Mouse (Mus musculus) forebrain, embryonic 15.5 days (tissue): ENCODE results near the gene Cox19. TPM values are rescaled to one million over a fixed set of nuclear protein-coding genes. Genes with fewer than 3 reads are reported as not detected.

Source experiments
- ATAC-seq: fragments of 200-750 bp; cut with Nextera tagmentation; replicated peaks from 2 replicates; pipeline ENCODE4 v1.8.0; 2017; ENCODE audit warnings: mild to moderate bottlenecking, moderate TSS enrichment, moderate library complexity
- H3K27ac ChIP-seq: fragments of 300-500 bp; sonication (generic); replicated peaks from 2 replicates; pipeline ENCODE4 v1.5.1; 2015; ENCODE audit warnings: mild to moderate bottlenecking, inconsistent platforms
- H3K27me3 ChIP-seq: fragments of 300-500 bp; sonication (generic); 2 replicates; pipeline ENCODE4 v1.6.1; 2015; ENCODE audit warnings: inconsistent platforms
- H3K36me3 ChIP-seq: fragments of 300-500 bp; sonication (generic); 2 replicates; pipeline ENCODE4 v1.6.1; 2015; ENCODE audit warnings: mild to moderate bottlenecking, inconsistent platforms
- H3K4me1 ChIP-seq: fragments of 300-500 bp; sonication (generic); 2 replicates; pipeline ENCODE4 v1.6.1; 2015; ENCODE audit warnings: inconsistent platforms
- H3K4me2 ChIP-seq: fragments of 300-500 bp; sonication (generic); replicated peaks from 2 replicates; pipeline ENCODE4 v1.6.1; 2015; ENCODE audit warnings: mild to moderate bottlenecking, inconsistent platforms
- H3K4me3 ChIP-seq: fragments of 300-500 bp; sonication (generic); 2 replicates; pipeline ENCODE4 v1.5.1; 2015; ENCODE audit warnings: mild to moderate bottlenecking, inconsistent platforms
- H3K9ac ChIP-seq: fragments of 300-500 bp; sonication (generic); replicated peaks from 2 replicates; pipeline ENCODE4 v1.6.1; 2015; ENCODE audit warnings: mild to moderate bottlenecking, inconsistent platforms
- H3K9me3 ChIP-seq: fragments of 300-500 bp; sonication (generic); 2 replicates; pipeline ENCODE4 v1.6.1; 2016; ENCODE audit warnings: inconsistent platforms
- WGBS: fragments of 180-500 bp; shearing (Covaris S2); methylation state at CpG from one replicate; pipeline ENCODE4 v1.1.7; 2015; ENCODE audit warnings: mixed read lengths; 5-methylcytosine and 5-hydroxymethylcytosine counted together
- polyA plus RNA-seq: library from polyadenylated mRNA; unstranded; fragments of >200 nt; fragmentation: Nextera tagmentation; extraction: Ambion mirVana; gene quantifications from 2 replicates; pipeline ENCODE4 v1.2.1, GENCODE M21; 2015

The Cox19 gene
- polyA plus RNA-seq, 1 experiment from 2014 or later = 104 TPM

DNA sequence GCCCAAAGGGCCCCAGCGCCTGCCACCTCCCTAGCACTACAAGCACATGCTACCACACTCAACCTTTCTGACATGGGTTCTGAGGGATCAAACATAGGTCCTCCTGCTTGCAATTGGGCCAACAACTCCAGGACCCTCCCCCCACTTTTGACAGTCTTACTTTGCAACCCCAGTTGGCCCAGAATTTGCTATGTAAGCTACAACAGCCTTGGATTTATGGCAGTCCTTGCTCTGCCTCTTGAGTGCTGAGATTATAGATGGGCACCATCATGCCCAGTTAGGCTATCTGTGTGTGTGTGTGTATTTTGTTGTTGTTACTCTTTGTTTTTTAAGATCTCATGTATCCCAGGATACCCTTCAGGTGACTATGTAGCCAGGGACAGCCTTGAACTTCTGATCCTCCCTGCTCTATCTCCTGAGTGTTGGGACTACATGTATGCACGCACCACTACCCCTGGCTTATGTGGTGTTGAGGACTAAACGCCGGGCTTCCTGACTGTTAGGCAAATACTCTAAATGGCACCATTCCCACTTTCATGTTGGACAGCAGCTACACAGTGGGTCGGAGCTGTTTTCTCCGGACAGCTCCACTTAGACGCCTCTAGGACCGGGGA is 28.7 kb upstream of the Cox19 start:
- Histone ChIP-seq H3K9me3 (no peaks in the 10 kb centered on the region), H3K4me2 (peak overlapping the region; percentile 92), H3K4me1 (peaks cover 17% of the 10 kb centered on the region), H3K27me3 (no peaks in the 10 kb centered on the region), H3K27ac (no peak overlapping the region), H3K9ac (peak overlapping the region; percentile 64), H3K36me3 (no peaks in the 10 kb centered on the region), H3K4me3 (peak overlapping the region; percentile 58)
- WGBS = 20% methylated on average over 8 of the region's 8 CpGs
- ATAC-seq = peak; percentile 15; the same call in 1 of the 2 replicates

GRCm38 (mm10) chr5:139378986-139379629 is 27.9 kb upstream of the Cox19 start:
- H3K27me3 ChIP-seq = no peaks in the 10 kb centered on the region
- WGBS = 64% methylated on average over 21 of the region's 21 CpGs
- H3K27ac ChIP-seq = no peak overlapping the region
- no peaks in the 10 kb centered on the region for H3K9me3 ChIP-seq
- H3K36me3 ChIP-seq = no peaks in the 10 kb centered on the region
- ATAC-seq = no peak
- no peak overlapping the region for H3K4me2 ChIP-seq
- H3K9ac ChIP-seq = no peak overlapping the region
- H3K4me3 ChIP-seq = no peak overlapping the region
- H3K4me1 ChIP-seq = peaks cover 17% of the 10 kb centered on the region

DNA sequence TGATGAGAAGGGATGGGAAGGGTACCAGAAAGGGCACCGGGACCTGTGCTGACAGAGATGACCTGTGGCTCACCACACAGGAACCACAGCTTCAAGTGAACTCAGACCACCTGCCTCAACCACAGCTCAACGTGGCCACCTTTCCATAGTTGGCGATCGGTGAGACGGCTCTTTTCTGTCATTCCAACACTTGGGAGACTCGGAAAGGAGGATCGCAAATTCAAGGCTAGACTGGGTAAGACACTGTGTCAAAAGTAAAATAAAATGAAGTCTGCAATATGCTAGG is 27.0 kb upstream of the Cox19 start:
- H3K27me3 ChIP-seq = no peaks in the 10 kb centered on the region
- no peak overlapping the region for H3K4me2 ChIP-seq
- whole genome bisulfite sequencing = 88% methylated on average over 7 of the region's 7 CpGs
- no peak for ATAC-seq
- H3K9ac ChIP-seq = no peak overlapping the region
- H3K4me1 ChIP-seq = peaks cover 17% of the 10 kb centered on the region
- no peaks in the 10 kb centered on the region for H3K9me3 ChIP-seq
- H3K4me3 ChIP-seq = no peak overlapping the region
- H3K36me3 ChIP-seq = no peaks in the 10 kb centered on the region
- no peak overlapping the region for H3K27ac ChIP-seq

DNA sequence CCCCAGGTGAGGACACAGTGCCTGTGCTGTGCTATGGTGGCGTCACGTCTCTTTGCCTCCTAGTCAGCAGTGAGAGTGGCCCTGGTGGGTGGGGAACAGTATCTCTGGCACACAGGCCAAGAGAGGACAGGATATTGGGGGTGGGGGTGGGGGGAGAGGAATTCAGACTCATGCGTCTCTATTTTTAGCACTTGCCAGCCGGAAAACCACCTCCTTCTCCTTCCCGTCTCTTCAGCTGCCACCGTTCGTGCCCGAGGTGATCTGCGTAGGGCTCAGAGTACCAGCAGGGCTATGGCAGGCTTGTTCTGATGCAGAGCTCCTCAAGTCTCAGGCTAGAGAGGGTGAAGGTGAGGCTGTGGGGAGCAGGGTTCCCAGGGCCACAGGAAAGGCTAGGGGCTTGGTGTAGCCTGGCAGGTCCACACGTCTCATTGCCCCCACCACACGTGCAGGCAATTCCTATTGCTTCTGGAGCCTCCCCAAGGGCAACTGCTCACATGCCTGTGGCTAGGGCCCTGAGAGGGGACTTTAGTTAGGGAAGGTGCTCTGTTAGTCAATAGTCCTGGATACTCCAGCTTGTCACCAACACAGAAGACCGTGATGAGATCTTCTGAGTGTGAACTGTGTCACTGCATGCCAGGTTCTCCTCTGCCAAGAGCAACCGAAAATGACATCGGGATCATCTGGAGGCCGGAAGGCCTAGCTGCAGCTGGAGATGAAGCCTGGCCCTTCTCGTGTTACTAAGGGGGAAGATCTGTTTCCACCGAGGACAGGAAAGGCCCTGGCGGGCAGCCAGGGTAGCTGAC is 26.5 kb upstream of the Cox19 start, which contains the start of gene Gpr146:
Gpr146 (plus strand) TSS at position 230 of the 803 bp plus-strand sequence.
- H3K27me3 ChIP-seq = no peaks in the 10 kb centered on the region
- ATAC-seq = no peak
- H3K4me3 ChIP-seq = no peak within 1 kb of the TSS
- H3K4me2 ChIP-seq = no peak within 1 kb of the TSS
- H3K27ac ChIP-seq = peak within 1 kb of the TSS; percentile 20; the same call in 1 of the 2 replicates
- H3K9me3 ChIP-seq = no peaks in the 10 kb centered on the region
- no peaks in the 10 kb centered on the region for H3K36me3 ChIP-seq
- peaks cover 18% of the 10 kb centered on the region for H3K4me1 ChIP-seq
- H3K9ac ChIP-seq = no peak within 1 kb of the TSS
- WGBS = 78% methylated on average over 18 of the region's 18 CpGs

GRCm38 (mm10) chr5:139374841-139375240 is 23.6 kb upstream of the Cox19 start:
- peaks cover 20% of the 10 kb centered on the region for H3K4me1 ChIP-seq
- no peak for ATAC-seq
- no peaks in the 10 kb centered on the region for H3K36me3 ChIP-seq
- H3K4me2 ChIP-seq = no peak overlapping the region
- no peak overlapping the region for H3K27ac ChIP-seq
- no peak overlapping the region for H3K4me3 ChIP-seq
- no peaks in the 10 kb centered on the region for H3K27me3 ChIP-seq
- no peak overlapping the region for H3K9ac ChIP-seq
- no peaks in the 10 kb centered on the region for H3K9me3 ChIP-seq
- 78% methylated on average over 2 of the region's 2 CpGs for WGBS

- Histone ChIP-seq H3K27me3 (no peaks in the 10 kb centered on the region), H3K4me1 (peaks cover 19% of the 10 kb centered on the region), H3K4me3 (no peak overlapping the region), H3K9me3 (no peaks in the 10 kb centered on the region), H3K9ac (no peak overlapping the region), H3K36me3 (no peaks in the 10 kb centered on the region), H3K27ac (no peak overlapping the region), H3K4me2 (no peak overlapping the region)
- WGBS = 83% methylated on average over 6 of the region's 6 CpGs
- ATAC-seq = no peak
Observed at GRCm38 (mm10) chr5:139373889-139374444, 22.7 kb upstream of the Cox19 start.

- H3K36me3 ChIP-seq = no peaks in the 10 kb centered on the region
- no peak overlapping the region for H3K9ac ChIP-seq
- H3K4me2 ChIP-seq = no peak overlapping the region
- ATAC-seq = no peak
- H3K9me3 ChIP-seq = no peaks in the 10 kb centered on the region
- H3K4me3 ChIP-seq = no peak overlapping the region
- peaks cover 18% of the 10 kb centered on the region for H3K4me1 ChIP-seq
- no peak overlapping the region for H3K27ac ChIP-seq
- H3K27me3 ChIP-seq = no peaks in the 10 kb centered on the region
- 82% methylated on average over 3 of the region's 3 CpGs for WGBS
Observed at GRCm38 (mm10) chr5:139373126-139373525, 21.9 kb upstream of the Cox19 start.

DNA sequence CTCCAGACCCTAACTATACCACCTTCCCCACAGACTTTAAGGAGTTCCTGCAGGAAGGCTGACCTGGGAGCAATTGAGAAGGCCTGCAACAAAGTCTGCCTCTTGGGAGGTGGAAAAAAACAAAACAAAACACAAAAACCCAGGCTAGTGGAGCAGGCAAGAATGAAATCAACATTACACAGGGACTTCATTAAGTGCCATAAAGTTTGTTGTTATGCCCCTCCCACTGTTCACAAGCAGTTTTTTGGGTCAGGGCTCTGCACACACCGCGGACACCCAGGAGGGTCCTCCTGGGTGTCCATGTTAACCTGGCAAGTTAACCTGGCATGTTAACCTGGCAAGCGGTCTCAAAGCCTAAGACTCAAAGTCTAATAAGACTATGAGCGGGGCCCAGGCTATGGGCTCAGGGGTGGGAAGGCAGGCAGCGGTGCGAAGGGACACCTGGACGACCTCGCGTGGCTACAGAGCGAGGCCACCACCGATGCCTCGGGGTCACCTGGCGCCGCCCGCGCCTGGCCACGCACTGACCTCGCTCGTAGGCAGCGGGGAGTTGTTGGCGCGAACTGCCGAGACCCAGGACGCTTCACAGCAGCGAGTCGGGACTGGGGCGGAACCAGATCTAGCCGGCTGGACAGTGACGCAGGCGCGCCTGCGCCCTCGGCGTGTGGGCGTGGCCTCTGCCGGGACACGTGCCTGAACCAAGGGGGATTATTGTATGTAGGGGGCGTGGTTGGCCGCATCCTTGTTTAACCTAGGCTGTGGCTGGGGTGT is 20.6 kb upstream of the Cox19 start:
- Histone ChIP-seq H3K4me2 (peak overlapping the region; percentile 79), H3K9me3 (no peaks in the 10 kb centered on the region), H3K4me1 (peaks cover 18% of the 10 kb centered on the region), H3K4me3 (peak overlapping the region; percentile 65), H3K27me3 (no peaks in the 10 kb centered on the region), H3K27ac (peak overlapping the region; percentile 74), H3K36me3 (no peaks in the 10 kb centered on the region), H3K9ac (peak overlapping the region; percentile 89)
- peak; percentile 91 for ATAC-seq
- WGBS = 2% methylated on average over 39 of the region's 39 CpGs

- WGBS = 60% methylated on average over 5 of the region's 5 CpGs
- Histone ChIP-seq H3K9me3 (no peaks in the 10 kb centered on the region), H3K4me2 (peak overlapping the region; percentile 79), H3K9ac (no peak overlapping the region), H3K36me3 (no peaks in the 10 kb centered on the region), H3K4me3 (peak overlapping the region; percentile 65; the same call in 1 of the 2 replicates), H3K27ac (no peak overlapping the region), H3K27me3 (no peaks in the 10 kb centered on the region), H3K4me1 (peaks cover 18% of the 10 kb centered on the region)
- ATAC-seq = no peak
Observed at GRCm38 (mm10) chr5:139371118-139371517, 19.9 kb upstream of the Cox19 start.

- H3K36me3 ChIP-seq = no peaks in the 10 kb centered on the region
- no peak for ATAC-seq
- H3K9ac ChIP-seq = no peak overlapping the region
- H3K27me3 ChIP-seq = no peaks in the 10 kb centered on the region
- no peaks in the 10 kb centered on the region for H3K9me3 ChIP-seq
- H3K4me3 ChIP-seq = no peak overlapping the region
- no peak overlapping the region for H3K4me2 ChIP-seq
- H3K27ac ChIP-seq = no peak overlapping the region
- H3K4me1 ChIP-seq = peaks cover 18% of the 10 kb centered on the region
- 92% methylated on average over 6 of the region's 6 CpGs for WGBS
Observed at GRCm38 (mm10) chr5:139370336-139370735, 19.1 kb upstream of the Cox19 start.

- Histone ChIP-seq H3K4me2 (no peak overlapping the region), H3K4me1 (peaks cover 30% of the 10 kb centered on the region), H3K9me3 (no peaks in the 10 kb centered on the region), H3K36me3 (no peaks in the 10 kb centered on the region), H3K9ac (no peak overlapping the region), H3K4me3 (no peak overlapping the region), H3K27ac (no peak overlapping the region), H3K27me3 (no peaks in the 10 kb centered on the region)
- no peak for ATAC-seq
- WGBS = 80% methylated on average over 11 of the region's 11 CpGs
Observed at GRCm38 (mm10) chr5:139368638-139369320, 17.6 kb upstream of the Cox19 start.
